Mouse (Mus musculus) heart, adult 8-10 months (tissue): Measurements from ENCODE around the gene Lrrn4cl. TPM values are rescaled to one million over a fixed set of nuclear protein-coding genes. Genes with fewer than 3 reads are reported as not detected.
"Not testable (repeated sequence)": the region's sequence is repeated elsewhere in the genome, so short reads cannot be mapped to it uniquely, and the experiment has no call there.

Source experiments
- DNase-seq: peaks from one replicate; pipeline ENCODE4 v3.0.0; 2022; ENCODE audit warnings: low spot score
- total RNA-seq, 4 experiments: library from RNA; stranded (reverse); gene quantifications; 2 replicates each; pipeline ENCODE4 v1.2.4; 2022

Lrrn4cl gene
- 1 to 10 TPM; 3.4 to 4.7 (median 3.9) TPM for total RNA-seq

DNA sequence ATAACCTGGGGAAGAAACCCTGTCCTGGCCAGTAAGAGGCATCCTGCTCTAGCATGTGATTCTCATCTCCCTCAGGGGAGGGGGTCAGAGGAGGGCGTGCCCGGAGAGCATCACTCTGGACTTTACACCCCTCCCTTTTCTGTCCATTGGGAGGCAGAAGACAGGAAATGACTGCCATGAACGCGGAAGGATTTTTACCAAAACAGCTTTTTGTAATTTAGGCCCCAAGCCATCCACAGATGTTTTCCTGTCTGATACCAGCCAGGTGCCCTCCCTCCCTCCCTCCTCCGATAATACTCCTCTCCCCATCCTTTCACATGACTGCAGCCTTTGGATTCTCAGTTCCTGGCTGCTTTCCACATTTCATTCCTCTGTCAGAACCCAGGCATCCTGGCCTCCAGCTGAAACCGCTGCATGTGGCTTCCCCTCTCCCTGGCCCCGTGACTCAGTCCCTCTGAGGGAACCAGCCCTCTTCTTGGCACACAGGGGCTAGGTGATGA is at the start of gene Lrrn4cl:
Gene Lrrn4cl, plus strand, starts transcription at position 367 of the 500 bp plus-strand sequence.
- peak; percentile 38 for DNase-seq

GRCm38 (mm10) chr19:8802130-8802821 is 48.3 kb upstream of the Lrrn4cl start, which contains the start of gene Zbtb3:
Gene Zbtb3 (plus strand): TSS chr19:8802555.
- peak; percentile 98 for DNase-seq

- DNase-seq: no peak
These were observed 47.3 kb upstream of the Lrrn4cl start for GRCm38 (mm10) chr19:8803204-8803780.

DNA sequence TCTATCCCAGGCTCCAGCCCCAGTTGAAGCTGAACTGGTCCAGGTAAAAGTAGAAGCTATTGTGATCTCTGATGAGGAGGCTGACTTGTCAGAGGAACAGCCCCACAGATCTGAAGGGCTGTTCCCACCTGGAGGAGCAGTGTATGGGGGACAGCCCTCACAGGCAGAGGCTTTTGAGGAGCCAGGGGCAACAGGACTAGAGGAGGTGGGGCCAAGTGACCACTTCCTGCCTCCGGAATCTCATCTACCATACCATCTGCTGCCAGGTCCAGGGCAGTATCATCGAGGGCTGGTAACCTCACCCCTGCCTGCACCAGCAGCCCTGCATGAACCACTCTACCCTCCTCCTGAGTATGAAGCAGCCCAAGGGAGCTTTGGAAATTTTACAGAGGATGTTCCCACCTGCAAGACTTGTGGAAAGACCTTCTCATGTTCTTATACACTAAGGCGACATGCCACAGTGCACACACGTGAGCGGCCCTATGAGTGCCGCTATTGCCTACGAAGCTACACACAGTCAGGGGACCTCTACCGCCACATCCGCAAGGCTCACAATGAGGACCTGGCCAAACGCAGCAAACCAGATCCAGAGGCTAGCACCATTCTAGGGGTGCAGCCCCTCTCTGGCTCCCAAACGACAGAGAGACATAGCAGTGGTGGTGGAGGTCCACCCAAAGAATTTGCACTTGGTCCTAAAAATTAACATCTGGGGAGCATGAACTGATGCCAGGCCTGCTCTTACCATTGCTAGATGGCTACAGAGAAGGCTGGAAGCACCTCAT is 46.5 kb upstream of the Lrrn4cl start:
- no peak for DNase-seq

- no peak for DNase-seq
These were observed 43.8 kb upstream of the Lrrn4cl start for GRCm38 (mm10) chr19:8806810-8807209.

DNA sequence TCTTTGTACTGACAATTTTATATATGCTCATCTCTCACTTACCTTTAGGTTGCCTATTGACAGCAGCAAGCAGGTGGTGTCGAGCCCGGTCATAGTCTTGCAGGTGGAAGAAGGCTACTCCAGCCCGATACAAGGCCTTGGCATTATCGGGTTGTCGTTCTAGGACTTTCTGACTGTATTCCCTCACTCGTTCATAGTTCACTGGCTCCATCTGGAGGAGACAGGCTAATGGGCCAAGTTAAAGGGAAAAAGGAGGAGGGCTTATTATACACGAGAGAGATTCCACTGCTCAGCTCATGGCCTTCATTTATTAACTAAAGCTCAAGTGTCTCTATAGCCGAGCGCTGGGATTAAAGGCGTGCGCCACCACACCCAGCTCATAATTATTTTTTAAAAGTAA is 34.8 kb upstream of the Lrrn4cl start:
- no peak for DNase-seq

- DNase-seq: no peak
These were observed 33.6 kb upstream of the Lrrn4cl start for GRCm38 (mm10) chr19:8817001-8817400.

GRCm38 (mm10) chr19:8818301-8818798 is 32.2 kb upstream of the Lrrn4cl start:
- DNase-seq: no peak

GRCm38 (mm10) chr19:8818801-8819595 is 31.6 kb upstream of the Lrrn4cl start, which contains the start of gene Ttc9c:
Gene Ttc9c (minus strand): TSS chr19:8819333.
- peak; percentile 98 for DNase-seq

- DNase-seq: peak; percentile 98
These were observed 30.8 kb upstream of the Lrrn4cl start, which contains the start of gene Hnrnpul2 for GRCm38 (mm10) chr19:8819596-8820423. Gene Hnrnpul2 (plus strand): TSS chr19:8820010.

DNA sequence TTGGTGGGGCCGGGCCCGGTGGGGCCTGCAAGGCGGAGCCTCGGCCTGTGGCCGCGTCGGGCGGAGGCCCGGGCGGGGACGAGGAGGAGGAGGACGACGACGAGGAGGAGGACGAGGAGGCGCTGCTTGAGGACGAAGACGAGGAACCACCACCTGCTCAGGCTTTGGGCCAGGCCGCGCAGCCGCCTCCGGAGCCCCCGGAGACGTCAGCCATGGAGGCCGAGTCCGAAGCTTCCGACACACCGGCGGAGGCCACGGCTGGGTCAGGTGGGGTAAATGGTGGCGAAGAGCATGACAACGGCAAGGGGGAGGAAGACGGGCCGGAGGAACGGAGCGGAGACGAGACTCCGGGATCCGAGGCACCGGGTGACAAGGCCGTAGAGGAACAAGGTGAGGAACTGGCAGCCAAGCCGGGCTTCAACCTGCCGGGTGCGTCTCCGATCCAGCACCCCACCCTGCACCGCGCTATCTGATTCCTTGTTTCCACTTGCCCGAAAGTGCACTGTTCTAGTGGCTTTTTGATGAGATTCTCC is 30.1 kb upstream of the Lrrn4cl start:
- no peak for DNase-seq

GRCm38 (mm10) chr19:8821146-8821545 is 29.4 kb upstream of the Lrrn4cl start:
- no peak for DNase-seq

DNA sequence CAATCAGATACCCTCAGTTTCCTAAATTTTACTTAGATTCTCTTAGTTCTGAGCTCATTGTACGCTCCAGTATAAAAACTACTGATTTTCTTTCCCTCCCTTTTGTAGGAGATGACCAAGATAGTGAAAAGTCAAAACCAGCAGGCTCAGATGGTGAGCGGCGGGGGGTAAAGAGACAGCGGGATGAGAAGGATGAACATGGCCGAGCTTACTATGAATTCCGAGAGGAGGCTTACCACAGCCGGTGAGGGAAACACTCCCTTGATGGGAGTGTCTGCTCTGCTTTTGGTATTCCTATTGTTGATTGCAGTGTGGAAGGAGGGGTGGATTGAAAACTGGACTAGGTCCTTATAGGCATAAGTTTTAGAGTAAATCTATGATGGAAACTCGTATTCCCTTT is 27.9 kb upstream of the Lrrn4cl start:
- DNase-seq: no peak

DNA sequence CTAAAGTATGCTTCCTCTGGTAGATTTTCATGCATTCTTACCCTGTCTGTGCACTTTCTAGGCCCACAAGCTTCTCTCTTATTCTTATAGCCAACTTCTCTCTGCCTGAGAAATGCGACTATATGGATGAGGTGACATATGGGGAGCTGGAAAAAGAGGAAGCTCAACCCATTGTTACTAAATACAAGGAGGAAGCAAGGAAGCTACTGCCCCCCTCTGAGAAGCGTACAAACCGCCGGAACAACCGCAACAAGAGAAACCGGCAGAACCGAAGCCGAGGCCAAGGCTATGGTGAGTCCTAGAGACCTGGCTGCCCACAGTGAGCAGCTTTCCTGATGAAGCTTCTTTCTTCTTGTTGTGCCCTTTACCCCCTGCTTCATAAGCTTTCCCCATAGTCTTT is 20.9 kb upstream of the Lrrn4cl start, which contains the start of gene AC129217.1:
Gene AC129217.1, plus strand, starts transcription at position 114 of the 400 bp plus-strand sequence.
- DNase-seq: no peak

- DNase-seq: no peak
These were observed 19.9 kb upstream of the Lrrn4cl start for GRCm38 (mm10) chr19:8830664-8831063.

GRCm38 (mm10) chr19:8831262-8831661 is 19.3 kb upstream of the Lrrn4cl start:
- no peak for DNase-seq

DNA sequence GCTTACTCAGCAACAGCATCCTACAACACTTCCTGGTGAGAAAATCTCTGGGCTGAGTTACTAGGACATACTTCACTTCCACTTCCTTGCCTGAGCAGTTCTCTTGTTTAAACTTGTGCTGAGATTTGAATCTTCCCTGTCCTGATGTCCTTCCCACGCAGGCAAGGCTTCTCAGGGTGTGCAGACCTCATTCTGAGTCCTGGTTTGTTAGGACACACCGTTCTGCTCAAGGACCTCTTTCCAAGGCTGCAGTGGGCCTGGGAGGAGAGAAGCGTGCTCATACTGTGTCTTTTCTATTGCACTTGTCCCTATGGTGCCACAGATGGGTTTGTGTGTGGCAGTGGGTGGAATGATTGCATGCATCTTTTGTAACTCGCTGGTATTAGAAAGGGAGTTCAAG is 17.6 kb upstream of the Lrrn4cl start:
- no peak for DNase-seq

GRCm38 (mm10) chr19:8836327-8836726 is 14.2 kb upstream of the Lrrn4cl start:
- DNase-seq: not testable (repeated sequence)

DNA sequence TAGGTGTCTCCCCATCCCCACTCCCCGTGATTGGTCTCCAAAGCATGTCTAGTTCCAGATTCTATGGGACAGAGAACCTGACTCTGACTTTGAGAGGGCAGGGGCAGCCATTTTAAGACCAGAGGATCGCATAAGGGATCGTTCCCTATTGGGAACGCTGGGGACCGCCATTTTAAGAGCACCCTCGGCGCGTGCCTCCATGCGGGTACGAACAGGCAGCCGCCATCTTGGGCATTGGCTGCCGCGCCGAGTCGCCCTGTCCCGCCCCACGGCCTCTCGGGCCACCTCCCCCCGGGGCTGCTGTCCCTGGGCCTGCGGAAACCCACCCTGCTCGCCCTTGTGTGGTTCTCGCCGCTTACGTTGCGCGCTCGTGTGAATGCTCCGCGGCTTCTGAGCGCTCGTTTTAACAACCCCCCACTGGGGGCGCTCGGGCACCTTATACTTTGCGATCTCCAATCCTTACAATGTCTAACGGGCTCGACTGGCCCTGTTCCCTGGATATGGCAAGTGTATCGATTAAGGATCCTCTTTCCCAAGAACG is 13.2 kb upstream of the Lrrn4cl start, which contains the start of gene Bscl2:
Gene Bscl2, plus strand, starts transcription at position 217 of the 541 bp plus-strand sequence.
- peak; percentile 79 for DNase-seq
